Mouse (Mus musculus) yolk sac, embryonic 10.5 days (tissue): ENCODE data around the gene Efna2.
"Not testable (repeated sequence)": the region's sequence is repeated elsewhere in the genome, so short reads cannot be mapped to it uniquely, and the experiment has no call there.

Experiments
- DNase-seq: peaks from one replicate; pipeline ENCODE4 v3.0.0-alpha.2; 2017; ENCODE audit warnings: low spot score

Gene Efna2

DNA sequence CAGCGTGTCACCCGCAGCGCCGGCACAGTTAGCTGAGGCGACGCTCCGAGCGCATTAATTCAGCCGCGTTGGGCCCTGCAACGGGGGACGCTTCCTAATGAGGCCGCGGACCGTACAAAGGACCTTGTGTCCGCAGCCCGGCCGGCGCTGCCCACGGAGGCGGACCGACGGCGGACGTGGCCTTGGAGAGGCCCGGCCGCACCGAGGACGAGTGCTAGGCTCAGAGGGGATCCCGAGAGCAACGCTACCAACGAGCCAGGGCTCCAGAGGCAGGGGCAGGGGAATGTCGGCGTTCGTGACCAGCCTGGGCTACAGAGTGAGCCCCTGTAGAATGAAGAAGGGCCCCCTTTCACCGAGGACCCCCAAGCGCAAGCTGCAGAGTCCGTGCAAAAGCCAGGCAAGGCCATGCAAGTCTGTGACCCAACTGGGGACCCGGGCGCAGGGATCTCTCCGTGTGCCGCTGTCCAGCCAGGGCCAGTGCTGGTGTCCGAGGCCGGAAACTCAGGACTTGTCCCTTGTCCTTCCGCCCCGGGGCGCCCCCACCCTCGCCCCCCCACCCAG is 11.3 kb downstream of the Efna2 start:
- DNase-seq, result peak; percentile 66

DNA sequence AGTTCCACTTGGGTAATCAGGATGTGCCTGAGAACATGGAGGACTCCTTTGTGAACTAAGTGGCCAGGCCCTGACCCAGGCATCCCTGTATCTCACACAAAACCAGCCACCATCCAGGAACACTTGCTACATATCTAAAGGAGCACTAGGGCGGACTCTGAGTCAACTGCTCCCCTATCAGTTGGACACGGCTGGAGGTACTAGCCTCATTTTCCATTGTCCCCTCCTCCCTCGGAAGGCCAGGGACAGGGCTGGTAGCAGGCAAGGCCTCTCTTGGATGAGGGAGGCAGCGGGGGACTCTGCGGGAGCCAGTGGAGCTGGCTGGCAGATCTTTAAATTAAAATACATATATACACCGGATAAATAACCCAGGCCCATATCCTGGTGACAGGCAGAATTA is 14.7 kb downstream of the Efna2 start:
- no peak for DNase-seq

DNA sequence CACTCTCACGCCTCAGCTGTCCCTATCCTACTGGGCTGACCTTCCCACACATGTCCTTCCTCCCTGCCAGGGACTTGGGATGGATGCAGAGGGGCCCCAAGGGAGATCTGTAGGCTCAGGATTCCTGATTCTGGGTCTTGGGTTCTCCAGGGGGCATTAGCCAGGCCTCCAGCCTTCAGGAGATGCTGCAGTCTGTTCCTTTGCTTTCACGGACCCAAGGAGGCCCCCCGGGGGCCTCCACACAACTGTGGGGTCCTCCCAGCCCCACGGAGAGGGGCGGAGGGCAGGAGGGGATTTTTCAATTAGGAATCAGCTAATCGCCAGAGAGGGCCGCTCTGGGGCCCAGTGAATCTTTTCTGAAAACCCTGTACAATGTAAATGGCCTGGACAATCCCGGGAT is 15.2 kb downstream of the Efna2 start:
- no peak for DNase-seq

DNA sequence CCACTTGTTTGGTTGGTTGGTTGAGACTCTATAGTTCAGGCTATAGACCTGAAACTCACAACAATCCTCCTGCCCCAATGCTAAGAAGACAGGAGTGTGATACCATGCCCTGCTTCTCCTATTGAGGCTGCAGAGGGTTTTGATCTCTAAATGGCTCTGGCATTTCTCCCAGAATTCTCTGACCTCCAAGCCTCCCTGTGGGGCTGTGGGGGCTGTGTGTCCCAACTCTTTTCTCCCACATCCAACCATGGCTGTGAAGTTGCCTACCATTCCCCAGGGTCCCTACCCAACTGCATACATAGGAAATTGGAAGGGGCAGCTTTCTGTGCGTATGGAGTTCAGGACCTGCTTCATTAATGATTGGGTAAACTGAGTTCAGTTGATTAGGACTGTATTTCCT is 16.9 kb downstream of the Efna2 start:
- no peak for DNase-seq

DNA sequence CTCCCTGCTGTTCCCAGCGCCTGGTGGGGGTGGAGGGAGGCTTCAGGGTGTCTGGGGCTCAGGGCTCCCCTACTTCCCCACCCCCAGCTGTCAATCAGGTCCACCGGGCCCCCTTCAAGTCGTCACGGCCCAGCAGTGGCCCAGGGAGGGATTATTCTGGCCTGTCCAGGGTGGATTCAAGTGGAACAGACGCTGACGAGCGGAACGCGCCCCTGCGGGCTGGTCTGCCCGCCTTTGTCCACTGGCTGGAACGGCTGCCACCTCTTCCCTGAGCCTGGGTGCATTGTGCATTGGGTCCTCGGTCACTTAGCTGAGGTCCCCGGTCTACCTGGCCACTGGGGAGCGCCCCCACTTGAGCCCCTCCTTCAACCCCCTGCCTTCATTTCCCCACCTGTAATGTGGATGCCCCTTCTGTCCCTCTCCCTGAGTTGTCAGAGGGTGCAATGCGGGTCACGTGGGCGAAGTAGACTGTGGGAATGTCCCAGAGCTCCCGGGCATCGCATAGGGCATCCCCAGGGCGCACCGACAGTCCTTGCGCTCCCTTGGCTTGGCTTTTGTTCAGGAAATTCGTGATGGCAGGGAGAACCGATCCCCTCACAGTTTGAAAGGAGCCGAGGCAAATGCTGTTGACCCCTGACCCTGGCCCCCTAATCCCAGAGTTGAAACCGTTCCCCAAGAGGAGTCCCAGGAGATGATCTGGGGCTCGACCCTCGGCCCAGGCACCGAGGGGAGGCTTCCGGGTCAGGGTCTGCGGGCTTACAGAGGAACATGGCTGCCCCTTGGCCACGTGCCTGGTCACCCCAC is 17.7 kb downstream of the Efna2 start:
- DNase-seq, result no peak

DNA sequence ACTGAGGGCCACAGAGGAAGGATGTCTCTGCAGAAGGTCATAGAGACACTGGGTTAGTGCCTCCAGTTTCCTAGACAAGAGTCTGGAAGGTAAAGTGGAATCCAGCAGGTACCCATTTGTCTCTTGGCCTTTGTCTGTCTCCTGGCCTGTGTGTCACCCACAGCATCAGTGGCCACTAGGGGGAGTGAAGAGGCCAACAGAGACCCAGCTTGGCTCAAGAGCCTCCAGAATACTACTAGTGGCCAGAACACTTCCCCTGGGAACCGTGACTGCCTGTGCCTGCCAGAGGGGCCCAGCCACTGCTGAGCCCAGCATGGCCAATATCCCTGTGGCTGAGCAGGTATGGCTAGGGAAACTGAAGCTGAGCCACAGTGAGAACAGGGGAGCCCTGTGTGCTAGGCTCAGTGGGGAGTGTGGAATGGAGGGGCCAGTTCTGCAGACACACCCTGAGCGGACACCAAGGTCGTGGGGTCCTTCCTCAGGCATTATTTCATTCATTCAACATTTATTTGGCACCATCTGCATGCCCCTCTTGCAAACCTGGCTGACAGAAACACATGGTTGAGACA is 20.2 kb downstream of the Efna2 start:
- peak; percentile 66 for DNase-seq

DNA sequence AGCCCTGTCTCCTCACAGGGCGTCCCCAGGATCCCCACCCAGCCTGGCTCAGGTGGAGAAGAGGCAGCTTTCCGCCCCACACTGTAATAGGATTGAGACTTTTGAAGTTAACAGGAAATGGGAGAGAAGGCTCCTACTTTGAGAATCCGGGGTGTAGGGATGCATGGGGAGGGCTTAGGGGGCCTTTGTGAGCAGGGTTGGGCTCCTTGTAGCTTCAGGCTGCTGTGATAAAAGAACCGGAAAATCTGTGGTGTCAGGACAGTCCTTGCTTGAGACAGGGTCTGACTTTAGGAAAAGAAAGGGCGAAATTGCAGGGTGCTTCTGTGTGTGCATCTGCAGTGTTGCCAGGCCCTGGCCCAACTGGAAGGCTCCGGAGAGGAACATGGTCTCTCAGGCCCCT is 21.2 kb downstream of the Efna2 start:
- no peak for DNase-seq

DNA sequence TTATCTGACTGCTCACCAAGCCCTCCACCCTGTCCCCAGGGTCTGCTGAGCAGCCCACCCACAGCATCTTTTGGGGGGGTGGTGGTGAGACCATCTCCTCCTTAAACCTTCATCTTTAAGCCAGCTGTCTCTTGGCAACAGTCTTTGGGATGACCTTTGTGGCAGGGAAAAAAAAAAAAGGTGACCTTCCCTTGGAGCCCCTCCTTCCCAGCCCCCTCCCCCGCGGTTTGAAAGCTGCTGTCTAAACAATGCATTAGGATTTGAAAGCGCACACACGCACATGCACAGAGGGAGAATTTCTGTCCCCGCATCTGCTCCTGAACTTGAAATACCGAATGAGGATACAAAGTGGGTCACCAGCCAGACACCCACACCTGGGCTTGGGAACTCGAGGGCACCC is 24.8 kb downstream of the Efna2 start:
- no peak for DNase-seq

DNA sequence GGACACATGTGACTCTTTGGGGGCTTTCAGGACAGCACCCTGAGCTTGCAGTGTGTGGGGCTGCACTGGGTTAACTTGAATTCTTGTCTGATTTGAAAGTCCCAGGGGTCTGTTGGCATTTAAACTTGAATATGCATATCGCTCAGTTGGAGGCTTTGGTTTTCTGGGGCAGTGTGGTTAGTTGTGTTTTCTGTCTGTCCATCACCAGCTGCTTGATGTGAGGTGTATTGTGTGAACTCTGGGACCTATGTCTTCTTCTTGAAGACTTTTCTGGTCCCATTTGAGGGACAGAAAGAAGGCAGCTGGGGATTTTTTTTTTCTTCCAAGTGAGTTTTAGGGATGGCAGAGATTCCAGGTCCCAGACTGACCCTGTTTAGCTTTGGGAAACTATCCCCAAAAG is 27.9 kb downstream of the Efna2 start:
- no peak for DNase-seq

DNA sequence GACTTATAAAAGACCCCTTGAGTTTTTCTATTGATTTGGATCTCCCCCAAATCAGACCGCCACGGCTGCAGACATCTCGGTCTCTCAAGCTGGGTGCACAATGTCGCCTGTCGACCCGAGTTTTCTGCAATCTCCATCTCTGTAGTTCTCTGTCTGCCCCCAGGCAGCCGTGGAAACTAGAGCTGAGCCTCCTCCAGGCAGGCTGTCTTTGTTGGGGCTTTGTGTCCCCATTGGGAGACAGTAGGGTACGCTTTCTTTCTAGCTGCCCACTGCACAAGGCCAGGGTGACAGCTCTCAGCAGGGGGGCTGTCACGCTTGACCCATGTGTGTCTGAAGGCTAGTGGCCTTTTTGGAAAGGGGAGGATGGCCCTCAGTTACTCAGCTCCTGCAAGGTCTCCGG is 28.4 kb downstream of the Efna2 start:
- no peak for DNase-seq

DNA sequence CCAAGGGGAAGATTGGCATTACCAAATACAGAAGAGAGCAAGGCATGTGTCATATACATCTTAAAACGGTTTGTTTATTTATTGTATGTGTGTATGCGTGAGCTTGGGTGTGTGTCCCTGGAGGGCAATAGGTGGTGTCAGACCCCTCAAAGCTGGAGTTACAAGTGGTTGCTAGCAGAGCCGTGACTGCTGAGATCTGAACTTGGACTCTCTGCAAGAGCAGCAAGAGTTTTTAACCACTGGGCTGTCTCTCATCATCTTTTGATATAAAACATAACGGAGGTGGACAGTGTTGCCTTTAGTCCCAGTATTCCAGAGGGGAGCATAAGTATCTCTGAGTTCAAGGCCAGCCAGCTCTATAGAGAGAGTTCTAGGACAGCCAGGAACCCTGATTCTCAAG is 29.0 kb downstream of the Efna2 start:
- no peak for DNase-seq

DNA sequence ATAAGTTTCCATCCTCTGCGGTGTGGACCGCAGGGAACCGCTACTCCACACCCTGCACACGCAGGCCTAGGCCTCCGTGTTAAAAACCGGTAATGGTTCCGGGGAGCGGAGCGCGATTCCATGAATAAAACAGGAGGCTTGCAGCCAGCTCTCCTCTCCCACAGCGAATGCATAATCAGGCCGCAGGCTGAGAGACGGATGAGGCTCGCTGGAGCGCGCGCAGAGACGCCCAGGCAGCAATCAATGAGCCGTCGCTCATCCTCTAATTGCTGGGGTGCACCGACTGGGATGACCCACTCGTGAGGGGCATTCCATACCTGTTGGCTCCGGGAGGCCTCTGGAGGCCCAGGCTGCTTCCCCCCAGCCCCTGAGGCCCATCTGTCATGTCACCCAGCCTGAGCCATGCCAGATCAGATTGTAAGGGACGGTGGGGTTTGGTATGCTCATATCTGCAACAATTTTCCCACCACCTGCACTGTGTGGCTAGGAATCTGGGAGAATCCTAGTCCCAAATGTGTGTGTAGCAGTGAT is 29.6 kb downstream of the Efna2 start:
- no peak for DNase-seq

DNA sequence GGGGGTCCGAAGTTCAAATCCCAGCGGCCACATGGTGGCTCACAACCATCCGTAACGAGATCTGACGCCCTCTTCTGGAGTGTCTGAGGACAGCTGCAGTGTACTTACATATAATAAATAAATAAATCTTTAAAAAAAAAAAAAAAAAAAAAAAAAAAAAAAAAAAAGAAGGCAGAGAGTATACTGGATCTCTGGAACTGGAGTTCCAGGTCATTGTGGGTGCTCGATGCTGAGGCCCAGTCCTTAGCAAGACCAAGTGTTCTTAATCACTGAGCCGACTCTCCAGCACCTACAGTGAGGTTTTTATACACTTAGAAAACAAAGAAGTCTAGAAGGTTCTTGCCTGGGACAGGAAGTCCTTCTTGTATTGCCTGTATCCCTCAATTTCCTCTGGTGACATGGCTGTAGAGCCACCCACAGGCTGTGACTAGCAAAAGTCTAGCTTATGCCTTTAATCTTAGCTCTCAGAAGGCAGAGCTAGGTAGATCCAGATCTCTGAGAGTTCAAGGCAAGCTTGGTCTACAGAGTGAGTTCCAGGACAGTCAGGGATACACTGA is 32.3 kb downstream of the Efna2 start:
- not testable (repeated sequence) for DNase-seq

DNA sequence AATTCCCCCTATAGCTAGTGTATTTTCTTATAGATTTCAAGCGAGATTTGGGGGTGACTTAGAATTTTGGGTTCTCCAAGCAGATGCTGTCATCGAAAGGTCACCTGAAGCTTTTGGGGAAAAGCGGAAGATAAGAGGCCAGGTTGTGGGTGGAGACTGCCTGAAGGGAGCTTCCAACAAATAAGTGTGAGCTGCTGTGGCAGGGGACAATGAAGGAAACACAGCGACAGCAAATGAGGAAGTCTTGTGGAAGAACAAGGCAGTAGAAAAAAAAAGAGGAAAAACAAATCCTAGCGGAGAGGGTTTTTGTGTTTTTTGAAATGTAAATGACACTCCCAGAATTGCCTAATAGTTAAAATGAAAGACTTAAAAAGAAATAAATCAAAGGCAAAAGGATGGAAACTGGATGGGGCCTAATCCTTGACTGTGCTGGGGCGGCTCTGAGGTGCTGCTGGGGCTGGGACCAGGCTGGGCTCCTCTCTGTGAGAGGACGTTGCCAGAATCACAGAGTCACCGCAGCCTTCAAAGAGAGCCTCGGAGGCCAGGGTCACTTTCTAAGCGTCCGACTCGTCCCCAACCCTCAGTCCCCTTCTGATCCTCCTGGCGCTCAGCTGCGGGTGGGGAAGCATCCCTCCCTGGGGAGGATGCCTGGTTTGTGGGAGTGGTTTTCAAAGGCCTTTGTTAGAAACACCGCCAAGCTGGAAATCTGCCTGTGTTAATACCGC is 35.9 kb downstream of the Efna2 start:
- DNase-seq, result no peak

DNA sequence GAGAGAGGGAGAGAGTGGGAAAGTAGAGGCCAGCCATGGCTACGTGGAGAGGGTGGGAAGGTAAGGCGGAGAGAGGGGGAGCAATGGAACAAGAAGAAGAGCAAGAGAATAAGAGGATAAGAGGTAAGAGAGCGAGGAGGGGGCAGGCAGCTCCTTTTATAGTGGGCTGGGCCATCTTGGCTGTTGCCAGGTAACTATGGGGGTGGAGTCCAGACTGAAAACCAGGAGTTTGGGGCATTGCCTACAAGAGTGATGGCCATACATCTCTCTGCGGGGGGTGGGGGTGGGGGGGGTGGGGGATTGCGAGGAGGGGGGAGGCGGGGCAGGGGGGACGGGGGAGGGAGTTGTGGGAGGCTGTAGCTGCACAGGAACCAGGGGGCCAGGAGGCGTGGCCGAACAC is 41.4 kb downstream of the Efna2 start:
- DNase-seq, result no peak

DNA sequence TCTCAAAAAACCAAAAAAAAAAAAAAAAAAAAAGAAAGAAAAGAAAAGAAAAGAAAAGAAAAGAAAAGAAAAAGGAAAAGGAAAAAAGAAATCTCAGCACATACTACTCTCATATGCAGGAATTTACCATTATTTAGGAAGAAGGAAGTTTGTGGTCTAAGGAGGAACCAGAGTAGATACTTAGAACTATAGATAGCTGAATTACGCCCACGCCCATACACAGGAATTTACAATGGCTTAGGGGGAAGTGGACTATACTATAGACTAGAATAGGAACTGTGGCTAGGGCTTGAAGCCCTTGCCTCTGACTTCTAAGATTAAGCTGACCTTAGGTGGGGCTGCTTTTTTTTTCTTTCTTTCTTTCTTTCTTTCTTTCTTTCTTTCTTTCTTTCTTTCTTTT is 43.9 kb downstream of the Efna2 start:
- DNase-seq, result not testable (repeated sequence)

DNA sequence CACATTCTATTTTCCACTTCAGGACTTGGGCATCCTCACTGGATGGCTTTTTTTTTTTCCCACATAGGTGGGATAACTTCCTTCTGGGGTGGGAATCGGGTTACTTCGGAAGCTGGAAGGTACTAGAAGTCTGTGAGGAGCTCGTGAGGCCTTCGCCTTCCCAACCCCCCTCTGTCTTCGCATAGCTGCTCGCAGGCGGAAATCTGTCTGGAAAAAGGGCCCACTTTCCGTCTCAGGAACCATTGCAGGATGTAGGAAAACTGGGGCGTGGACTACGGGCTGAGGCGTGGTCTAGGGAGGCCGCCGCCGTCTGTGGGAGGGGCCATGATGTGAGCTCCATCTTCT is 46.8 kb downstream of the Efna2 start:
- DNase-seq, result no peak

DNA sequence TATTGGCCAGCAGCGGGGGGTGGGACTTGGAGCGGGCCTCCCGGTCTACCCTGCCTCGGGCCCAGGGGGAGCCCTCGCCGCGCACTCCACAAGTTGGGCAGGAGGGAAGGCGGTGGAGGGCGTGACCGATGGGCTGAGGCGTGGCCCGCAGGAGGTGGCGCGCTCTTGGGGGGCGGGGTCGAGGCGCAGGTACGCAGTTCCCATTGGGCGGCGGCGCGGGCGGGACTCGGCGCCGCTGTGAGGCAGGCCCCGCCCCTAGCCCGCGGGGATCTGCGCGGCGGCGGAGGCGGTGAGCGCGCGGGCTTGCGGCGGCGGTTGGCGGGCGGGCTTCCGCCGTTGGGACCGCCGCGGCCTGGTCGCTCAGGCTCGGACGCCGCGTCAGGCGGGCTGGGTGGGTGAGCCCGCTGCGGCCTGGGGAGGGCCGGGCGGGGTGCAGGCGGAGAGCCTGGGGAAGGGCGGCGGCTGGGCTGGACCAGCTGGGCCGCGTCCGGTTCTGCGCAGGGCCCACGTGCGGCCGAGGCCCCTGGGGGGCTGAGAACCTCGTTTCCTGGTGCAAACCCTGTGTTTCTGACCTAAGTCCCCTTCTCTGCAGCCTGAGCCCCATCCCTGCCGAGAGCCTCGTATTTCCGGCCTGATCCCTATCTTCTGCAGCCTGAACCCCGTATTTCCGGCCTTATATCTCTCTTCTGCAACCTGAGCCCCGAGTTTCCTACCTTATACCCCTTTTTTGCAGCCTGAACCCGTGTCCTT is 47.3 kb downstream of the Efna2 start, which contains the start of gene Mum1:
Gene Mum1, plus strand, starts transcription at position 19 of the 750 bp plus-strand sequence.
- peak; percentile 99 for DNase-seq

DNA sequence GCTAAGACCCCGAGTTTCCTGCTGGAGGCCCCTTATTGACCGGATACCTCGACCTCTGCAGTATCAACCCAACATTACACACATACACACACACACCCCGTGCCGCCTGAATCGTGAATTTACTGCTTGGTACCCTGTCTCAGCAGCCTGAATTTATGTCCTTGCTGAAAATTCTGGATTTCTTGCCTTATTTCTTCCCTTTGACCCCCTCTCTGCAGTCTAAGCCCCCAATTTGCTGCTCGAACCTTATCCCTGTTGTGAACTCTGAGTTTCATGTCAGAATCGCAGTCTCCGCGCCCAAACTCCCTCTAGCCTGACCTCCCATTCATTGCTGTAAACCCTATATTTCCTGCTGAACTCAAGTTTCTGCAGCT is 47.9 kb downstream of the Efna2 start:
- DNase-seq, result no peak

DNA sequence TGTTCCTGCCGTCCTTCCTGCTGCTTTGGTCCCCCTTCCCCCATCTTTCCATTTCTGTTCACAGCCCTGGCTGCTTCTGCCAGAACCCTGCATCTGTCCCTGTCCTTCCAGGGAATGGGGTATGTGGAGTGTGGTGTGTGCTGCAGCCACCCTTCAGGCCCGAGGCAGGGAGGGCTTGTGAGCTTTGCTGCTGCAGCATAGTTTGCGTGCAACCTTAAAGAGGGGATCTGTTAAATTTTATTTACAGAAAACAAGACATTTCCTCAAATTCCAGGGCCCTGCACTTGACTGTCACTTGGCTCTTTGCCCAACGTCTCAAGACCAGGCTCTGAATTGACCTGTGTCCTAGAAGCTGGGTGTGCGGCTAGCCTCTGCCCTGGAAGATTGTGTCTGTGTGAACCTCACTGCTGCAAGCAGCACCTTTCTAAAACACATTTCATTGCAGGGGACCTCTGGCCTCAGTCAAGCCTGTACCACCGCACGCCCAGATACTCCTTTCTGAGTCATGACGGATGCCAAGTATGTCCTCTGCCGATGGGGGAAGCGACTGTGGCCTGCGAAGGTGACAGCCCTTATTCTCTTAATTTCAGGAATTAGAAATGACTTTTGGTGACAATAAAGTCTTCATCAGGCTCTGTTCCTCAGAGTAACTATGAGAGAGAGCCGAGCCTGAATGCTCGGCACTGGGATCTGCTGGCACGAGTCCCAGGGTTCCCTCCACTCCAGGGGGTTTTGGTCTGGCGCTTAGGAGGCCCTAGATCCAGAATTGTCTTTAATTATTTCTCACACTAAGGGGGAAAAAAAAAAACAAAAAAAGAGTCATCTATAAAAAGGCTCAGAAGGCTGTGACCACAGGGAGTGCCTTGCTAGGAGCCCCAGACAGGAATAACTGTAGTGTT is 48.8 kb downstream of the Efna2 start:
- DNase-seq, result no peak
